Mouse (Mus musculus) liver, embryonic 16.5 days (tissue): ENCODE data around the gene Zfp994. TPM values are rescaled to one million over a fixed set of nuclear protein-coding genes. Genes with fewer than 3 reads are reported as not detected.
A peak's percentile ranks its signal among the peaks of the same experiment; 100 is the strongest.
"Not testable (repeated sequence)": the region's sequence is repeated elsewhere in the genome, so short reads cannot be mapped to it uniquely, and the experiment has no call there.

Experiments
- ATAC-seq: fragments of 200-750 bp; cut with Nextera tagmentation; 2 replicates; pipeline ENCODE4 v1.8.0; 2017; ENCODE audit warnings: low read depth, mild to moderate bottlenecking, moderate number of reproducible peaks, moderate library complexity
- H3K27ac ChIP-seq: fragments of 300-500 bp; sonication (generic); 2 replicates; pipeline ENCODE4 v1.5.1; 2014; ENCODE audit warnings: mild to moderate bottlenecking, low read length
- H3K27me3 ChIP-seq: fragments of 300-500 bp; sonication (generic); 2 replicates; pipeline ENCODE4 v1.6.1; 2014; ENCODE audit warnings: low read depth, low read length, mixed read lengths; ENCODE audit not compliant: control insufficient read depth, insufficient read depth
- H3K36me3 ChIP-seq: fragments of 300-500 bp; sonication (generic); 2 replicates; pipeline ENCODE4 v1.6.1; 2014; ENCODE audit warnings: mild to moderate bottlenecking; ENCODE audit not compliant: control insufficient read depth, insufficient read depth
- H3K4me1 ChIP-seq: fragments of 300-500 bp; sonication (generic); 2 replicates; pipeline ENCODE4 v1.6.1; 2014; ENCODE audit warnings: low read depth, low read length, mixed read lengths; ENCODE audit not compliant: control insufficient read depth
- H3K4me2 ChIP-seq: fragments of 300-500 bp; sonication (generic); 2 replicates; pipeline ENCODE4 v1.6.1; 2014; ENCODE audit warnings: low read depth, low read length, mixed read lengths
- H3K4me3 ChIP-seq: fragments of 300-500 bp; sonication (generic); 2 replicates; pipeline ENCODE4 v1.5.1; 2014; ENCODE audit warnings: low read depth, mild to moderate bottlenecking, low read length
- H3K9ac ChIP-seq: fragments of 300-500 bp; sonication (generic); 2 replicates; pipeline ENCODE4 v1.6.1; 2014; ENCODE audit warnings: low read depth, low read length
- H3K9me3 ChIP-seq: fragments of 300-500 bp; sonication (generic); replicated peaks from 2 replicates; pipeline ENCODE4 v1.6.1; 2016; ENCODE audit warnings: low read length; ENCODE audit not compliant: control insufficient read depth
- WGBS: fragments of 180-500 bp; shearing (Covaris S2); extraction: QIAGEN DNeasy Blood & Tissue Kit; methylation state at CpG from one replicate; pipeline ENCODE4 v1.1.7; 2014; ENCODE audit not compliant: insufficient replicate concordance; 5-methylcytosine and 5-hydroxymethylcytosine counted together
- polyA plus RNA-seq: library from polyadenylated mRNA; unstranded; fragments of >200 nt; fragmentation: Nextera tagmentation; extraction: Ambion mirVana; gene quantifications from 2 replicates; pipeline ENCODE4 v1.2.1, GENCODE M21; 2015

The Zfp994 gene
- 0.71 and 0.82 TPM in 2 replicates for polyA plus RNA-seq

DNA sequence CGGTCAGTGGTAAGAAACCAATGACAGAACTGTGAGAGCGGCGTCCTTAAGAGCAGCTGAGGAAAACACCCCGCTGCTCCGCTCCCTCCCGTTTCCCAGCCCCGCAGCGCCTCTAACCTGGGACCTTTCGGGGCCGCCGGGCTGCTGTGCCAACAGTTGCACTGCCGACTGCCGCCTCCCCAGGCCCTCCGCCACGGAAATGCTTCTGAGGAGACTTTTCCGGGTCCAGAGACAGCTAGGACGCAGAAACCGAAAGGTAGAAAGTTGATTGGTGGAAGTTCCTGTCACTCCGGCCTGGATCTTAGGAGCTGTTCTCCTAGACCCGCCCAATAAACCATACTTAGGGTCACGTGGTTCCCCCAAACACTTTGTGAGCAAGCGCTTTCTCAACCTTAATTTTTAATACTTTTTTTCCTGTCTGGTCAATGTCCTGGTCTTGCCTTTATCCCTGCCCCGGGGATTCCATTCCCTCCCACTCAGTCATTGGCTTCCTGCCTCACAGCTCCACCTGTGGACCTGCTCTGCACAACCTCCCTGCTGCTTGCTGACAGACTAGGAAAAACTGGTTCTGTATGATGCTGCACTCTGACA lies at the start of gene Zfp994:
Gene Zfp994 (minus strand): TSS at position 195 of the 591 bp plus-strand sequence.
- peak within 1 kb of the TSS; percentile 71 for H3K4me3 ChIP-seq
- H3K9ac ChIP-seq = peak within 1 kb of the TSS; percentile 74
- peak within 1 kb of the TSS; percentile 70; the same call in 1 of the 2 replicates for H3K27ac ChIP-seq
- peak; percentile 99 for ATAC-seq
- H3K4me2 ChIP-seq = peak within 1 kb of the TSS; percentile 64
- not testable (repeated sequence) for H3K4me1 ChIP-seq, H3K27me3 ChIP-seq, H3K36me3 ChIP-seq, H3K9me3 ChIP-seq
- under 1% methylated on average over 23 of the region's 23 CpGs for WGBS

DNA sequence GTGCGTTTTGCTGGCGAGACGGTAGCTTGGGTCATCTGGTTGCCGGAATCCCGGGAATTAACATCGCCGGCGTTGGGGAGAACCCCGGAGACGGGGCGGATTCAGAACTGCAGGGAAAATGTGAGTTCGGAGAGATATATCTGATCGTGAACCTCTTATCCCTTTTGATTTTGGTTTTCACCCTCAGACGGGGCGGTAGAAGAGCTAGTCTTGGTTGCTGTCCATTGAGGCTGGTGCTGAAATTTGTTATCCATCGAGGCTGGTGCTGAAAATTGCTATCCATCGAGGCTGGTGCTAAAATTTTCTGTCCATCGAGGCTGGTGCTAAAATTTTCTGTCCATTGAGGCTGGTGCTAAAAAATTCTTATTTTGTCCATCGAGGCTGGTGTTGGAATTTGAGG lies 5.3 kb upstream of the Zfp994 start:
- H3K4me2 ChIP-seq, H3K4me3 ChIP-seq, H3K9me3 ChIP-seq, H3K27me3 ChIP-seq, ATAC-seq, H3K4me1 ChIP-seq, H3K27ac ChIP-seq, H3K36me3 ChIP-seq, H3K9ac ChIP-seq: not testable (repeated sequence)
- WGBS = 58% methylated on average over 18 of the region's 19 CpGs

- H3K4me1 ChIP-seq = not testable (repeated sequence)
- WGBS = 10% methylated on average over 3 of the region's 3 CpGs
Observed at GRCm38 (mm10) chr17:22225015-22225414, 401 bp downstream of the Zfp994 start.

DNA sequence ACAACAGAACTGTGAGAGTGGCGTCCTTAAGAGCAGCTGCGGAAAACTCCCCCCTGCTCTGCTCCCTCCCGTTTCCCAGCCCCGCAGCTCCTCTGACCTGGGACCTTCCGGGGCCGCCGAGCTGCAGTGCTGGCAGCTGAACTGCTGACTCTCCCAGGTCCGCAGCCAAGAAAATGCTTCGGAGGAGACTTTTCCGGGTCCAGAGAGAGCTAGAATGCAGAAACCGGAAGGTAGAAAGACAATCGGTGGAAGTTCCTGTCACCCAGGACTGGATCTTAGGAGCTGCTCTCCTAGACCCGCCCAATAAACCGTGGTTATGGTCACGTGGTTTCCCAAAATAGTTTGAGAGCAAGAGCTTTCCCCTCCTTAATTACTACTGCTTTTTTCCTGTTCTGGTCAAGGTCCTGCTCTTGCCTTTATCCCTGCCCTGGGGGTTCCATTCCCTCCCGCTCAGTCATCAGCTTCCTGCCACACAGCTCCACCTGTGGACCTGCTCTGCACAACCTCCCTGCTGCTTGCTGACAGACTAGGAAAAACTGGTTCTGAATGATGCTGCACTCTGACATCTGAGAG lies 59.6 kb downstream of the Zfp994 start, which contains the start of gene Zfp947:
Gene Zfp947 (minus strand): TSS at position 469 of the 573 bp plus-strand sequence.
- WGBS = under 1% methylated on average over 16 of the region's 16 CpGs
- peak; percentile 76 for ATAC-seq
- H3K27ac ChIP-seq = not testable (repeated sequence)

More at GRCm38 (mm10) chr17:22225015-22225414, 401 bp downstream of the Zfp994 start:
- not testable (repeated sequence) for H3K9me3 ChIP-seq, H3K27ac ChIP-seq, H3K27me3 ChIP-seq, H3K36me3 ChIP-seq
- peak; percentile 43 for ATAC-seq
- peak overlapping the region; percentile 49 for H3K4me2 ChIP-seq
- H3K9ac ChIP-seq = peak overlapping the region; percentile 74
- peak overlapping the region; percentile 71 for H3K4me3 ChIP-seq

GRCm38 (mm10) chr17:22165304-22165703 lies 60.1 kb downstream of the Zfp994 start:
- not testable (repeated sequence) for H3K27me3 ChIP-seq, H3K9ac ChIP-seq, H3K27ac ChIP-seq, H3K36me3 ChIP-seq, H3K9me3 ChIP-seq, H3K4me1 ChIP-seq
- Histone ChIP-seq H3K4me3 (peak overlapping the region; percentile 60), H3K4me2 (peak overlapping the region; percentile 49)
- ATAC-seq = peak; percentile 60
- 16% methylated on average over 3 of the region's 3 CpGs for WGBS

More for the DNA sequence above, 59.6 kb downstream of the Zfp994 start, which contains the start of gene Zfp947:
- H3K36me3 ChIP-seq, H3K27me3 ChIP-seq, H3K9me3 ChIP-seq, H3K4me1 ChIP-seq: not testable (repeated sequence)
- Histone ChIP-seq H3K9ac (peak within 1 kb of the TSS; percentile 31; the same call in 1 of the 2 replicates), H3K4me3 (peak within 1 kb of the TSS; percentile 60), H3K4me2 (peak within 1 kb of the TSS; percentile 49)

- not testable (repeated sequence) for H3K36me3 ChIP-seq, H3K9me3 ChIP-seq, H3K4me2 ChIP-seq, H3K27ac ChIP-seq, H3K4me1 ChIP-seq, H3K9ac ChIP-seq, H3K27me3 ChIP-seq, H3K4me3 ChIP-seq, ATAC-seq
- 41% methylated on average over 2 of the region's 4 CpGs for WGBS
Observed at GRCm38 (mm10) chr17:22153951-22154350, 71.5 kb downstream of the Zfp994 start.

Other genes with a start within 250 kb of the Zfp994 start
- gene Zfp947, start 59.4 kb downstream of the Zfp994 start, polyA plus RNA-seq = 0.35 and 0.42 TPM in 2 replicates
- gene CT030661.1, start 89.2 kb upstream of the Zfp994 start, polyA plus RNA-seq = 3.6 and 3.7 TPM in 2 replicates
- gene Zfp944, start 135.8 kb upstream of the Zfp994 start, polyA plus RNA-seq = 5.1 and 5.5 TPM in 2 replicates
- gene Zfp758, start 135.8 kb upstream of the Zfp994 start, polyA plus RNA-seq = 4.4 and 4.6 TPM in 2 replicates
- 2.5 TPM in 2 replicates for gene Zfp946, start 198.6 kb upstream of the Zfp994 start, polyA plus RNA-seq